Mouse (Mus musculus) NIH3T3 (cell line): ENCODE measurements around the gene Col25a1.

Experiments used
- DNase-seq: peaks from one replicate; pipeline ENCODE4 v3.0.0-alpha.2; 2012; ENCODE audit warnings: low read depth

Col25a1 gene

DNA sequence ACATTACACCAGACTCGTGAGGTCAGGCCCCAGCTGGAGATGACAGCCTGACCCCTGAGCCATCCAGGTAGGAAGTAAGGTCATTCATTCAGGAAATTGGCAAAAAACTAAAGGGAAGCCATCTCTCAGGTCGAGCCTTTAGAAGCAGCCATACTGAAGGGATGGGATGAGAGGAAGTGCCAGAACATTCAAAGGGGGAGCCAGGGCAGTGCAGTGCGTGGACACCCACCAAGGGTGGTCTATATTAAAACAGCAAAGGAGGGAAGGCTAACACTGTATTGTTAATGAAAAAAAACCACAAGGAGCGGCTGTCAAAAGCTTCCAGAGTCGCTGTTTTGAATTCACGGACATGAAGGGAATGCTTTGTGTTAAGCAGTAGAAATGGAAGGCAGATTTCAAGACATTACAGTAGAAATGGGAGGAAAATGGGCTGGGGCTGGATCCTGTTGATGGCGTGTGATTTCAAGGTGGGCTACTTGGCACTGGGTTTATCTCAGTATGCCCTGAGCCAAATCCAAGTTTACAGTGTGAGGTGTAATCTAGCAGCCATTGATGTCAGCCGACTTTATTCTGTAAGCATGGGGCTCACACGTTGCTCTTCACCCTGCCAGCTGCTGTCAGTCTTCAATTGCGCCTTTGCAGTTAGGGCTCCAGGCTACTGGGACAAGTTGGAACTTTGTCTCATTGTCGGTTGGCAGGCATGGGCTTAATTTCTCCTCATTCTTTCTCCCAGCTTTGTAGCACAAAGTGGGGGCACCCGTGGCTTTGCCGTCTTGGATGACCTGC, 312.7 kb downstream of the Col25a1 start:
- no peak for DNase-seq

DNA sequence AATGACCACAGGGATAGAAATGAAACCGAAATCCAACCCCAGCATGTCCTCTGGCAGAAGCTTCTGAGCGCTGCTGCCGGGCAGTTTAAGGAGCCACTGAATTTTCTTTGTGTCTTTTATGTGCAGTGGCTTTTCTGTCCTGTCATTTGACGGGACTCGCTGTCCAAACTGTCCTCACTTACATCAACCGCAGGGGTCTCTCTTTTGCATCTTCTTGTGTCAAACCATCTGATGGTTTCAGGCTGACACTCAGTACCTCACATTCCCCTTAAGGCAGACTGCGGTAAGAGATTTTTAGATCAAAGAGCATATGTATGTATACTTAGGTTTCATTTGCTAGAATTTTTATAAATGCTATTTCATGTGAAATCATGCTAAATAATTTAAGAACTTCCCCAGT, 318.6 kb downstream of the Col25a1 start:
- no peak for DNase-seq

DNA sequence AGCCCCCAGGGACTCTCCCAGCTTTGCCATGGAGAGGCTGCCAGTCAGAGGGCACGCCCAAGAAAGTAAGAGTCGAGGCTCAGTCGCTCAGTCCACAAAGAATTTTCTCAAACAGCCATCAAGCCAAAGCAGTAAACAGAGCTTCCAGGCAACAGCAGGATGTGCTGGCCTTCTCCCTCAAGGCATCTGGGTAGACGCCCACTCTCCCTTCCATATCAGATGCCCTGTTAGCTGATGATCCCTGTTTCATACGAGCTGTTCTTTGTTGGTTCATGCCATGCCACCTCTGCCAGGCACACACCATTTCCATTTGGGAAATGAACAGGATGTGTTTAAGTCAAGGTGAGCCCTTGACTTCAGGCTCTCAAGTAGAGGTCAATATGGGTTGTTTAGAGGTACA, 334.1 kb downstream of the Col25a1 start:
- no peak for DNase-seq

DNA sequence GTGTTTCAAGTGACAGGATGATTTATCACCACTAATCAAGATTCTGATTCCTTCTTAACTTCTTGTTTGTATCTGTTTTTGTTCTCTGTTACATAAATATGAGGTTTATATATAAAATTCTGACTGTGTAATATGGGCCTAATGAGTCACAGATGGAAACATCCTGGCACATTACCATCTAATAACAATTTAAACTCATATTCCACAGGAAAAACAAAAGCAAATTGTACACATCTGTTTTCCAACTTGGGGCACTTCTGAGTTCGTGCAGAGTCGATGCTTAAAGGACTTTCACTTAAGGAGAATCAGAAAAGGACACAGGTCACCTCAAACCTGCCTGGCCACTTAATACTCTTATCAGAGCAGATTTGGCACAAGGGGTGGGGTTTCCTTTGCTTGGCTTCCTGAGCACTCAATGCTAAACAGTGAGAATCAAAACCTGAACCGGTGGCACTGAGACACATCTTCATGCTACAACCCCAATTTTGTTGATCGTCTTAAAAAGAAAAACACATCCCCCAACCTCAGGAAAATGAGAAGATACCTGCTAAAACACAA, 342.0 kb downstream of the Col25a1 start:
- DNase-seq: peak; percentile 5

DNA sequence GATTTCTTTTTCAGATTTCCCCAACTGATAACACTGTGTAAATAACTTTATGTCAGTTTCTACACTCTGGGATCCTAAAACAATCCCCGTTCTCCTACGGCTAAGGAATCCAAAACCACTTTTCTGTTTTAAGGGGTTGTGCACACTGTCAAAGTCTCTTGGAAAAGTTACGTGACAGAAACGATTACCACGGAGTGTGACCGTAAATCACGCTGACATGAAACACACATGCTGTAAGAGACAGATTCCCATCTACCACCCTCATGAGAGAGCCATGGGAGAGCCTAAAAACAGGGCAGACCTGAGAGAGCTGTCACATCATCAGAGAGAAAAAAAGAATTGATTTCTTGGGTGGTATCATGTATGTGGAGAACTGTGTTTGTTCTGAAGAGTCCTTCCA, 342.7 kb downstream of the Col25a1 start:
- no peak for DNase-seq

DNA sequence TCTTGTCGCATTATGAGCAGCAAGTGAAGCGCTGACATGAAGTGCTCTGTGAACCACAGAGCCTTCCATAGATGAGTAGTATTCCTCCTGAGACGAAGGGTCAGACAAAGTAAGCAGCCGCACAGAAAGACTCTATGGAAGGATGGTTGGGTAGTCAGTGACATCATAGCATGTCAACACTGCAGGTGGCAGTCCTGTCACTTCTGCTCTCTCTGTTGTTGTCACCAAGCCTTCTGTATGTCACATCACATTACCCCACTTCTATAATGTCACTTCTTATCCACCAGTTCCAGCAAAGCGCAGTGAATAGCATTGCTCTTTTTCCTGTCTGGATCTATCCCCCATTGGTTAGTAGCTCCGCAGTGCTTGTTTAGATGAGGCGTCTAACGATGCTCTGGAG, 351.2 kb downstream of the Col25a1 start:
- DNase-seq: no peak

DNA sequence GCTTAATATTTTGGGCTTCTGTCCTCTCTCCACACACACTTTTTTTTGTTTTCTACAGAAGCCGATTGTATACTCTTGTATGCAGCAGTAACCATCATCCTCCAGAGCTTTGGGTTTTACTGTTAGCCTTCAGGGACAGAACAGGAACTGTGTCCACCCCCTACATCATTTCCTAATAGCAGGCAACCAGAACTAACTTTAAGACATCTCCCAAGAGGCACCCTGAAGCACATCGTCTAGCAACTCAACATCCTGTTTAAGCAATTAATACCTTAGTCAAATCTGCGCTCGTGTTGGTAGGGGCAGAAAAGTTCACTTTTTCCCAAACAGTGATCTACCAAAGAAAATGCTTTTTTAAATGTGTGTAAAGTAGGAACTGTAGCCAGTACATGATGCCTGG, 357.5 kb downstream of the Col25a1 start:
- DNase-seq: no peak

DNA sequence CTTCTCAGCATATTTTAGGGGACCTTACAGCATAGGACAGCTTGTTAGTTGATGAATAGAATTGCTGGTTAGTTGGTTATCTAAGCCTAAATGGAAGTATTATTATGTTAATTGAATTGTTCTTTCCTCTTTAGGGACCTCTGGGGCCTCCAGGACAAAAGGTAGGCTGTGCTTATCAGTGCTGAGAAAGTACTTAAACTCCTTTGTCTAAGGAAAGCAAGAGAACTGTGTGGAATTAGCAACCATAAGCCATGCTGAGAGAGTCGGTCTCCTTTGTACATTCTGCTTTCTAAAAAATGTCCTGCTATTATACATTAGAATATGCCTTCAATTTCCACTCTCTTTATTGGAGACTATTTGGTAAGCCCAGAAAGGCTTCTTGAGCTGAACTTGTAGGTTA, 362.9 kb downstream of the Col25a1 start:
- no peak for DNase-seq

DNA sequence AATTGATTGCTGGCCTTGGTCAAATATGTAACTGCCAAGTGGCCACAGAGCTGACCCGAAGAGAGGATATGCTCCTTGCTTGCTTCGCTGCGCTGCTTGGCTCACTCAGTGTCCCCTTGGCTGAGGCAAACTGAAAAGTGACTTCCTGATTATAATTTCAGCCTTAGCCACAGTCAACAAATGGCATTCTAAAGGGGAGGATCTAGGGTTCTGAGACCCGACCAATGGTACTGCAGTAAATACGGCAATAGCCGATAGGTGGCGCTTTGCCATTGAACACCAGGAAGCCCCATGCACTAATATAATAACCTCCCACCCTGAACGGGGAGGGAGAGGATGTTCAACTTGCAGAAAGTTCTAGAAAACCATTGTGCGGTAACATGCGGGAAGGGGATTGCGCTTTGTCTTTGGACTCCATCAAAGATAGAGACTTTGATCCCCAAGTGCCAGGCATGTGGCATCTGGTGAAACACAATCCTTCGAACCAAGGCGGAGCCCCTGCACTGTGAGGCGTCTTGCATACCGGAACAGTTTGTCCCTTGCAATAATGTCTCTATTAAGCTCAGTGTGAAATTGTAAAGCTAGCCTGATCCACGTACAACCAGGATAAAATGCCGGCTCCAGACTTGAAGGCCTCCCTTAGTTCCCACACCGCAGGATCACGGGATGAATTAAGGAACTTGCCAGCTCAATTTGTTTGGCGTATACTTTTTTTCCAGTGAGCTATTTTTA, 363.5 kb downstream of the Col25a1 start:
- DNase-seq: peak; percentile 6

DNA sequence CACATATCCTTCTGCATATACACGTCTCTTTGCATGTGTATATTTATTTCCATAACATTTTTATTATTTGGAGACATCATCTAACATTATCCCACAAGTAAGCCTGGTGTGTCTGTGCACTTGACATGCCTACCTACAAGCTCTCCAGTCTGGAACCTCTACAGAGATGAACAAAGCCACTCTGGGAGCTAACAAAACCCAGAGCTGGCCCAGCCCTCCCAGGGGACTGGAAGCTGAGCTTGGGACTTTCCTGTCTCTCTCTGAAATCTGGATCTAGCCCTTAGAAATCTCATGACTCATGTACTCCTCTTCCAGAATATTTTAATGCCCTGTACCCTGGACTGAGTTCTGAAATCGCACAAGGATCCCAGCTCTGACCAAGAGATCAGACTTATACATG, 365.7 kb downstream of the Col25a1 start:
- DNase-seq: no peak

DNA sequence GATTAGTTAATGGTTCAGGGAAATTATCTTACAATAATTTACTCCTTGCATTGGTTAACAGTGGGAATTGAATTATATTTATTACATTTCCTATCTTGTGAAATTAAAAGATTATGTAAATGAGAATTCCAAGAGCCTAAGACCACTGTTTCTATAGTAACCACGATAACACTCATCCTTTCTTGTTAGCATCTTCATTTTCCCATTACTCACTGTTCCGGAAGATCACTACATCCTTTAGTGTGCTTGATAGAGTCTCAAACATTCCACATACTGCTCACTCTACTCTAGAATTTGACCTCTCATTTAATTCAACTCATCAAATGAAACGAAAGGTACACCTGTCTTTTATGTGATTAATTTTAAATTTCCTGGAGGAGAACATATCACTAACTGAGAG, 370.4 kb downstream of the Col25a1 start:
- DNase-seq: no peak

DNA sequence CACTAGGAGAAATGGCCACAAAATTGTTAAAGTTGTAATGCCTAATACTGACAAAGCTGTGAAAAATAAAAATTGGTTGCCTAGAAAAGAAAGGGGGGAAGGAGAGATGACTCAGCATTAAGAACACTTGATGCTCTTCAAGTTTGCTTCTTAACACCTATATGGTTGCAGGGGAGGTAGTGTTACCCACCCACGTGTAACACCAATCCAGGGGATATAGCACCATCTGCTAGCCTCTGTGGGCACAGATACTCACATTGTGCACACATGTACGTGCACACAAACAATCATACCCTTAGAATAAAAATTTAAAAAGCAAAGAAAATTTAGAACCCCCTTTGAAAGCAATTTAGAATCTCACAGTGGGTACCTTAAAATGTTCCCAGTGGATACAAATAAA, 377.0 kb downstream of the Col25a1 start:
- no peak for DNase-seq

DNA sequence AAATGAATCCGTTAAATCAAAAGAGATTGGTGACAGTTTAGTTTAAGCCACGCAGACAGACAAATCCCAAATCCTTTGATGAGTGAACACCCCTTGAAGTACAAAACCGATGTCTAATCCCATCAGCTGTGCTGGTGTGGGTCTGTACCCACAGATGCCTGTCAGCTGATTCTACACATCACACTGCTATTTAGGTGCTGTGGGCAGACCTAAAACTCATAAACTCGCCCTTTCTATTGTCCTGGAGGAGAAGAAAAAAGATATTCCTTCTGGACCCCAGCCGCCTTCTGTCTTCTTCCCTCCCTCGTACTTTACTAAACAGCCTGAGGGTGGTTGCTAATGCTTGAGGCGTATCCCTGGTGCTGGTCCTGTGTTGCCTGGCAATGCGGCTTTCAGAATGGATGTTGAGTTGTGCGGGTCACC, 387.2 kb downstream of the Col25a1 start:
- DNase-seq: no peak

DNA sequence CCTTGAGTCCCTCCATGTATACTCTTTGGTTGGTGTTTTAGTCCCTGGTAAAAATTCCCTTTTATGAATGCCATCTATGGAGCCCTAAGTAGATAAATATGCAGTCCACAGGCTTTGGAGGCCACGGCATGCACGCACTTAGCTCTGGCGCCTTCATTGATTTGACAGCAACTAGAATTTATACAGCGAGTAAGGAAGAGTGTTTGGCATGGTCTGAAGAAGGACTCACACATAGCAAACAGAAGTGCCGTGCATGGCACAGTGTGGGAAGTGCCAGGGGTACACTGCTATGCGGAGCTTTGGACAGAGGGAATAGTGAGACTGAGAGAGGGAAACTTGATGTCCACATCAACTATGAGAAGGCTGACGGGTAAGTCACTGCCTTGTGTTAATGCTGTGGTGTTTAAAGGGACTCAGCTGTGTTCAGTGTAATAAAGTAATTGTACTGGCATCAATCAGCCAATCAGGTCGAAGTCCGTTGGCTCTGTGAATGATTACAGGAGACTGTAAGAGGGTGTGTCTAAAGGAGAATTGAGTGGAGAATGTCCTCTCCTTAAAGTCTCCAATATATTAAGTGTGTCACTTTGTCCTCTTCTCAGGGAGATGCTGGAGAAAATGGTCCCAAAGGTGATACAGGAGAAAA, 390.7 kb downstream of the Col25a1 start:
- no peak for DNase-seq

DNA sequence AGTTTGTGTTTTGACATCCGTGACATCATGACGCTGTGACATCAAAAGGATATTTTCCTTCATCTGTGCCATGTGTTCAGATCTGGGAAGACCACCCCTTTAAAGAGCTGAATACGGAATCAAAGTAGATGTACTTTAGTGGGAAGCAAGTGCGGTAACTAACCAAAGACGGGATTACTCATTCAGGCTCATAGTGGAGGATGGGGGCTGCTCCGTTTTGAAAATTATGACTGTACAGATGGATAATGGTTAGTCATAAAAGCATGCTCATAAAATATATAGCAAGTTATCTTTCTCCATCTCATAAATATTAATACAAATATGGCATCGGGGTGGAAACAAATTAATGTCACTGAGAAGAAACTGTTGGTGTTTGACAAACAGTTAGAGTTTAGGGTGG, 391.7 kb downstream of the Col25a1 start:
- DNase-seq: no peak

DNA sequence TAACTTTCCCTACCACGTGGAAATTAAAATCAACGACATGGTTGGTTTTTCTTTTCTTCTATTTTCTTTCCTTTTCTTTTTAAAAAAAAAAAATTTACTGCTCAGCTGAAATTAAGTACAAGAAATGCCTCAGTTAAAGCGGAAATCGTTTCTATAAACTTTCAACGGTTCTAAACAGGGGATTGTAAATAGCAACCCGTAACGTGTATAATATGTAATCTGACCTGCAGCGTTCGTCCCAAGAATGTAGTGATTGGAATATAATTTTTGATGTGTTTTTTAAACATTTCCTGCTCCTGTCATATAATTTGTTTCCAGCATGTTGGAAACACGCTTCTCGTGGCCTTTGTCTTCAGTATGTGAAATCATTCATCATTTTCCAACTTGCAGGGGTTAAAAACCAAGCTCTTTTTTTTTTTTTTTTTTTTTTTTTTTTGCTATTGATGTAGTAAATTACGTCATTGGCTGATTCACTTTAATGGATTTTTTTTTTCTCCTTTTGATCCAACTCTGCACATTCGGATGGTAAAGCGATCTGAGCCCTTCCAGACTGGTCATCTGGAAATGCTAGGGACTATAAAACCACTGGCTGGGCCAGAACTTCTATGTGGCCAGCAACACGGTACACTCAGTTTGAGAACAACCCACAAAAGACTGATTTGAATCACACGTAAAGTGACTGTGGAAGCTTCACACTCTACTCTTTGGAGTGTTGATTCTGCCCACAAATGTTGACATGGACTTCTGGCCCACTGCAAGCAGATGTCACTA, 393.3 kb downstream of the Col25a1 start:
- DNase-seq: no peak

DNA sequence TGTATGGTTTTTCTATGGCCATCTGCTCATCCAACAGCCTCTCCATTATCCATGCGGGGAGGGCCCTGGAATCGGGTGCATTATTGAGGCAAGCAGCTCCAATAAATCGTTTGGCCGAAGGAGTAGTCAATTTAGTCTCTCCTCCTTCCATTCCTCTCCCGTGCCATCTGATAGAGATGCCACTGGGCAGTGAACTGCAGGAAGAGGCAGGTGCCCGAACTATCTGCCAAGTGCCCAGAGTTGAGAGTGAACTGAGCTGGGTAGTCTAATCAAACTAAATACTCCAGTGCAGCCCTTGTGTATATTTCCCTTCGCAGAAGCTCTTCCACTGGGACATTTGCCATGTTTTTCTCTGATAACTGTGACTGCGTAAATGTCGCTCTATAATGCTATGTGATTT, 403.7 kb downstream of the Col25a1 start:
- DNase-seq: no peak

DNA sequence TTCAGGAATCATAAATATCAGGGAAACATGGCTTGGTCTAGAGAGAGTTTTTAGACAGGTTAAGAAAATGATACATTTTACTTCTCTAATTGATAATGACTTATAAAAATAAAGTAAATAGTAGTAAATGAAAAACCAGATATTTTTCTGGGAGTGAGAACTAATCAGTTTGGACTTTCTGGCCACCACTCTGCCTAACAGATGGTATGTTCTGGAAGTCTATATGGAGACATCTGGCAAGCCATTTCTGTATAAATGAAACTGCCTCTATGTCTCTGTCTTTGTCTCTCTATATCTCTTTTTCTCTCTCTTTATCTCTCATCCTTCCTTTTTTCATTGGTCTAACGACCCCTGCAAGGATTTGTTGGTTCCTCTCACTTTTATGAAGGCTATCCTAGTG, 410.2 kb downstream of the Col25a1 start:
- DNase-seq: no peak

DNA sequence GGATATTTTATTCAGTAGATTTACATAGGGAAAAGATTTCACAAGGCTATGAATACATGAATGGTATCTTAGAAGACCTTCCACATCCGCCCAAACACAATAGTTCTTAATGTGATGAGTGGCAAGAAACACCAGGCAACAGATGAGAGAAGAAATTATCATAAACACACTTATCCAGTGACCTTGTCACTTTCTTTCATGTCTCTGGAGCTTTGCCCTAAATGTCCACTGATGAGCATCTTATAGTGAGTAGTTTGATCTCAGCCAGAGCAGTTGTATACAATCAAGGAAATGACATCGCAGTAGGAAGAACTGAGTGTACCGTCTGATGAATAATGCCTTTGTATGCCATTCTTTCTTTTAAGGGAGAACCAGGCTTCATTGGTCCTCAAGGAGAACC, 414.7 kb downstream of the Col25a1 start:
- no peak for DNase-seq

DNA sequence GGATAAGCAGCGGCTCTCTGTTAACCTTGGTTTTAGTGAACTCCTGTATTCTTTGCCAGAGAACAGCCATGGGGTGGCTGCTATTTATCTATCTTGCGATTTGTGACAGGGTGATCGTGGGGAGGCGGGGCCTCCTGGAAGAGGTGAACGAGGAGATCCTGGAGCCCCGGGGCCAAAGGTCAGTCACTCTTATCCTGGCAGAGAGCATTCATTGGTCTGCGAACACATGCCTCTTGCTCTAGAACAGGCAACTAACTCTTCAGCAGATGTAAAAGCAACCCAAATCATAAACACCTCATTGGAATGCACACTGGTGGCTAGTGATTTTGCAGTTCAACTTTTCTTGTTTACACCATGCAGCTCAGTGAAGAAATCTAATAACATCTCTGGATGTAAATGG, 417.8 kb downstream of the Col25a1 start:
- DNase-seq: no peak

DNA sequence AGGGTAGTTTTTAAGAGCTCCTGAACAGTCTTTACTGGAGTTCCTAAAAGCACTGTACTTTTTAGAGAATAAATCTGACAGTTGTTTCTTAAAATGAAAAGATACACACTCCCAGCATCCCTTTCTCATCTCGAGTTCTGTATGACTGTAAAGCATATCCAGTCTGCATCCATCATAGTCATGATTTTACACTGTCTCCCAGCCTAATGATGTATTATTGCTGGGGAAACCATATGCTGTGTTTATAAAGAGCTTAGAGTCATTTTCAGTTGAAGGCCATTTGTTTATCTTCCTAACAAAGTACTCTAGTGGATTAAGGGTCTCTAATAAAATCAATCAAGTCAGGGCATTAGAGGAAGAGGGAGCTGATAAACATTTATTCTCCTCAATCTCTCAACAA, 425.0 kb downstream of the Col25a1 start:
- DNase-seq: no peak

DNA sequence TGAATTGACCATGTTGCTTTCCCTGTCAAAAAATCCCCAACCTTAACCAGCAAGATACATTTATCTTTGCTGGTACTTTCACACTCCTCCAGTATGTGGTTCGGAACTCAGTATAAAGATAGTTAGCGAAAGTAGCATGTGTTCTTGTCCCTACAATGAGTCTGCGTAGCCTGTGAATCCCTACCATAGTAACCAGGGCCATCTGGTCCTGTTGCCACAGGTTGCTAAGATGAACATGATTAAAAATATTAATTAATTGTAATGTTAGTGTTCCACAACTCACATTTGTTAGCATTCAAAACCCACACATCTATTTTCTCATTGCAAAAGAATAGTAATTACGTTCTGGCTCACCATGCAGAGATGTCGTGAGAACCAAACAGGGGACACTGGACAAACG, 434.3 kb downstream of the Col25a1 start:
- no peak for DNase-seq
